Mouse (Mus musculus) naive thymus-derived CD4-positive, alpha-beta T cell, adult 2 months (primary cell): Measurements from ENCODE around the gene Bbox1.

ENCODE experiments used
- DNase-seq: peaks from one replicate; pipeline ENCODE4 v3.0.0-alpha.2; 2011; ENCODE audit warnings: low read depth

Gene Bbox1

GRCm38 (mm10) chr2:110314509-110315155 lies at the start of gene Bbox1:
TSS of gene Bbox1 (minus strand) at chr2:110314560.
- no peak for DNase-seq

DNA sequence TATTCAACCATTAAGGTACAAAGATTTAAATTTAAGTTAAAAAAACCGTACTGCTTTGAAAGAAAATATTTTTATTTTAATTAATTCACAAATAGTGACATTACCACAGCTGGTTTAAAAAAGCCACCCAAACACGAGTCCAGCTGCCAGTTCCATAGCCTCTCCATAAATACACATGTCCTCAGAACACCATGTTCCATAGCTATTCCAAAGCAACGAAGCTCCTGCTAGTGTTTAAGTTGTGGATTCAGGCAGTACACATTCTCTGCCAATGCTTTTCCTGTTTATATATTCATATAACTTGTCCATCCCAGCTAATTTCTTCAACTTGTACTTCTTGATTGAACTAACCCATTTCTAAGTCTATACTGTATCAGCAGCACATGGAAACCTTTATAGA lies 49.5 kb upstream of the Bbox1 start:
- no peak for DNase-seq

- DNase-seq = no peak
Observed at GRCm38 (mm10) chr2:110362432-110363283, 48.3 kb upstream of the Bbox1 start, which contains the start of gene Fibin. TSS of gene Fibin (minus strand) at chr2:110363183.

GRCm38 (mm10) chr2:110353302-110353970 lies 39.1 kb upstream of the Bbox1 start:
- no peak for DNase-seq

- no peak for DNase-seq
Observed at GRCm38 (mm10) chr2:110351843-110352251, 37.5 kb upstream of the Bbox1 start.

DNA sequence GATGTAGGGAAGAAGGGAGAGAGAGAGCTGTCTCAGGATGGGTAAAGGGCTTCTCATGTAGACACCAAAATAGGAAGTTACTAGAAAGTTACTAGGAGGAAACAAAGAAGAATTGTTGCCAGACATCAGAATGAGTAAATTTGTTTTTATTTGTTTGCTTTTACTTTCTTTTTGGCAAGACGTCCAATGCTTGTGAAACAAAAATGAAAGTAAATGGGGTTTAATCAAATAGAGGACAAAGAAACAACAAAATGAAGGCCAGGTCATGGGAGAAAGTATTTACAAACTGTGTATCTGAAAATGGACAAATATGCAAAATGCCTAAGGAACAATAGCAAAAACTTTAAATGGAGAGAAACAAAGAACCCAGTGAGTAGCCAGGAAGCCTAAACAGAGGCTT lies 37.0 kb upstream of the Bbox1 start:
- DNase-seq = no peak

DNA sequence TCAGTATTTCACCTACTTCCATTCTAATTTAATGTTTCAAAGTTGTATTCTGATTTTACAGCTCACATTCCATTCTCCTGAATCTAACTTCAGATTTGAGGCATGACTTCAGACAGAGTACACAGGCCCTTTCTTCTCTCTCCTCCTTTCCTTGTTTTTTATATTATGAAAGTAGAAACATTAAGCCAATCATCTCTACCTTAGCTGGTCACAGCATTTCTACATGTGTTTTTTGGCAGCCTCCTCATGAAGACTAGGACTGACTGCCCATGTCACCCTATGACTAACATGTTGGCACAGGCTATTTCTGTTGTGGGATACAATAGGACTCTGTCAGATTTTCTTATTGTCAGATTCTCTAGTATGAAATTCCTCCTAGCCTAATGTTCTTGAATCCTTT lies 14.6 kb upstream of the Bbox1 start:
- DNase-seq = no peak

GRCm38 (mm10) chr2:110319949-110320348 lies 5.6 kb upstream of the Bbox1 start:
- DNase-seq = no peak

DNA sequence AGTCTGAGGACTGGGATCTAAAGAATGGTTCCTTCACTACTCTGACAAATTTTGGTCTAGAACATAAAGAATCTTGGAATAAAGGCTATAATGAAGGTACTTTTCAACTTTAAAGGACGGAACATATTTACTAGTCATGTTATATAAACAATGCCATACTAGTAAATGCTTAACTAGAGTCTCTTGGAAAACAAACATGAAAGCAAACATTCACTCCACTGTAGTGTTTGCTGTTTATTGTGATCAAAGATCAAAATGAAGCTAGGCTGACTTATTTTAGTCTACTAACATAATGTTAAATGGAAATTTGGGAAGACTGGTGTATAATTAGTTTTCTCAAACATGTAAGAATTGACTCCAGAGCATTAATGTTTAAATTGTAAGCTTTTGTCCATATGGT lies 4.9 kb upstream of the Bbox1 start:
- DNase-seq = no peak

DNA sequence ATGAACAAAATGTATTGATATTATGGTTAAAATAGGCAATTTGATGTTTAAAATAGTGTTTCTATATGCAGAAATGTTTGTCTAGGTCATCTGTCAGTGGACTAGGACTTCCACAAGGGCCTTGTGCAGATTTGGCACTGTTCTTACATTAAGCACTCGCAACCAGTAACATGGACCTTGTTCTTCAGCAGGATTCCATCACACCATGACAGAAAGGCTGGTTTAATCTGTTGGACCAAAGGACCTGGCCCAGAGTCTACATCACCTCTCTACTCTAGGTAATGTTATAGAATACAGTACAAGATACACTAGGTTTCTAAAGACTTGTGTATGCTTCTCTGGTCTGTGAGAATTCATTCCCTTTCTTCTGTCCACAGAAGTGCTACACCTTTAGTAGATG lies 4.4 kb upstream of the Bbox1 start:
- no peak for DNase-seq

DNA sequence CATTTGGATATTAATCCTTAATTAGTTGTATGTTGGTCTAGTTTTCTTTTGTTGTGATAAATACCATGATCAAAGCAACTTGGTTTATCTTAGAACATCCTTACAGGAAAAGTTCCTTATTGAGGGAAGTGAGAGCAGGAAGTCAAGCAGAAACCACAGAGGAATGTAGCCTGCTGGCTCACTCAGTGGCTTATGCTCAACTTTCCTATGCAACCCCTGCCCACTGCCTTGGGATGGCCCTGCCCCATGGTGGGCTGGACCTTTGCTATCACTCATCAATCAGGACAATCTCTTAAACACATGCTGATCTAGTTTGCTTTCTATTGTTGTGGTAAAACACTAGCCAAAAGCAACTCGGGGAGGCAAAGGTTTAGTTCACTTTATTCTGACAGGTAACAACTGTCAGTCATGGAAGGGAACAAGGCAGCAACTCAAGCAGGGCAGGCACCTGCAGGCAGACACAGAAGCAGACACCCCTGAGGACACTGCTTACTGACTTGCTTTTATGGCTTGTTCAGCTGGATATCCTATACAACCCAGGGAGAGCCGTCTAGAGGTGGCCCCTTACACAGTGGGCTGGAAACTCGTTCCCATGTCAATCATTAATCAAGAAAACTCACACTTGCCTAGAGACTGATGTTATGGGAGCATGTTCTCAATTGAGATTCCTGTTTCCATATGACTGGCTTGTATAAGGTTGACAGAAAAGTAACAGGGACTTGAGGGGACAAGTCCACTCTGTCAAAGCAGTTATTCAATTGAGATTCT lies 1.9 kb upstream of the Bbox1 start:
- DNase-seq = no peak

GRCm38 (mm10) chr2:110314074-110314473 lies 286 bp downstream of the Bbox1 start:
- DNase-seq = no peak

- no peak for DNase-seq
Observed at GRCm38 (mm10) chr2:110313305-110313824, 995 bp downstream of the Bbox1 start.

- no peak for DNase-seq
Observed at GRCm38 (mm10) chr2:110305358-110306283, 8.7 kb downstream of the Bbox1 start.

DNA sequence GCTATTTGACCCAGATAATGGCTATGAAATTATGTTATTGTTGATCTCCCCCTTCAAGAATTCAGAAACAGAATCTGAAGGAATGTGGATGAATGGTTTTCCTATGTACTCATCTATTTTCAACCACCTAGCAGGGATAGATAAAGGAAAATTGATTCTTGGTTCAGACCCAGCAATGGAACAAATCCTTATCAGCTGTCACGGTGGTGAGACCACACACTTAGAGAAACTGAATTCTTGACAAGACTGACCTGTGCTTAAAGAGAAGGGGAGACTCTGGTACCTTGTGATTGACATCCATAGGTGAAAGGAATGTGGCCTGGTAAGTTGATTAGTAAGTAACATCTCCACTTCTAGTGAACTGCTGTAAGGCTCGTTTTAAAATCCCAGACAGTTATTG lies 12.1 kb downstream of the Bbox1 start:
- DNase-seq = no peak

DNA sequence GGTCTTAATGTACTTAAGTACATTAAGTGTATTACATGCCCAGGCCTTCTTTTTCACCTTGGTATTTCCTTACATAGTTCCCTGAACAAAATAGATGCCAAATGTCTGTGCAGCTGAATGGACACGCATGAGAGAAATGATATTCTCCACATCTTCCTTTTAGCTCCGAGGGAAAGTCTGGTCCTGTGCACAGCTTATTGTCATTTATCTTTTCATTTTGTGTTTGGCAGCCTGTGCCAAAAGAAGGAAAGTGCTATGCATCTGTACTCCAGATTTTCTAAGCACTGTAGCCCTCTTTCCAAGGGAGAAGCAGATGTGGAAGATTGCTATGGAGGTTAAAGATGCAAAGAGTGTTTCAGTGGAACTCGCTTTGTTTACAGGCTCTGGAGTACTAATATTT lies 13.0 kb downstream of the Bbox1 start:
- DNase-seq = no peak

GRCm38 (mm10) chr2:110294927-110295326 lies 19.4 kb downstream of the Bbox1 start:
- DNase-seq = no peak

- DNase-seq = no peak
Observed at GRCm38 (mm10) chr2:110287959-110288358, 26.4 kb downstream of the Bbox1 start.

GRCm38 (mm10) chr2:110285829-110286504 lies 28.4 kb downstream of the Bbox1 start:
- DNase-seq = no peak

GRCm38 (mm10) chr2:110275424-110275823 lies 38.9 kb downstream of the Bbox1 start:
- no peak for DNase-seq
